Mouse (Mus musculus): ENCODE measurements around the gene Gm10775. TPM values are rescaled to one million over a fixed set of nuclear protein-coding genes. Genes with fewer than 3 reads are reported as not detected.

Gm10775 gene
- polyA plus RNA-seq (2012; rRNA removed): not detected in 2 replicates

GRCm38 (mm10) chr13:65259239-65259638, at the start of gene Gm10775:
Gene Gm10775 (plus strand): TSS chr13:65259539.
- H3K27ac ChIP-seq (ENCODE audit: insufficient read depth, low read depth, low read length): no peak within 1 kb of the TSS
- no peaks in the 10 kb centered on the region for H3K4me1 ChIP-seq (ENCODE audit: control insufficient read depth, insufficient read depth, insufficient read length, low read length)
- 0 out of 2 replicates have a peak, but pooled peaks cover 1% of the 10 kb centered on the region for H3K36me3 ChIP-seq (ENCODE audit: control insufficient read depth, insufficient read depth, low read length)
- H3K27me3 ChIP-seq (ENCODE audit: control insufficient read depth, insufficient read depth, low read length): no peaks in the 10 kb centered on the region
- TF ChIP-seq CTCF (IDR thresholded peaks at IDR 0.05; ENCODE audit: extremely low read depth, insufficient read length, insufficient replicate concordance, low read depth, low read length): no peak
- TF ChIP-seq POLR2A (IDR thresholded peaks at IDR 0.05; ENCODE audit: low read depth, low read length): no peak
- 0 out of 2 replicates have a peak within 1 kb of the TSS, but pooled peaks have one; percentile 3 for H3K4me3 ChIP-seq (ENCODE audit: low read depth, low read length)
- 48% methylated on average over 29 of the region's 29 CpGs for WGBS

- H3K4me3 ChIP-seq (ENCODE audit: low read depth, low read length): no peak overlapping the region
- no peak for TF ChIP-seq POLR2A (IDR thresholded peaks at IDR 0.05; ENCODE audit: low read depth, low read length)
- no peak for TF ChIP-seq CTCF (IDR thresholded peaks at IDR 0.05; ENCODE audit: extremely low read depth, insufficient read length, insufficient replicate concordance, low read depth, low read length)
- no peaks in the 10 kb centered on the region for H3K27me3 ChIP-seq (ENCODE audit: control insufficient read depth, insufficient read depth, low read length)
- WGBS: 52% methylated on average over 6 of the region's 6 CpGs
- H3K27ac ChIP-seq (ENCODE audit: insufficient read depth, low read depth, low read length): no peak overlapping the region
- no peaks in the 10 kb centered on the region for H3K36me3 ChIP-seq (ENCODE audit: control insufficient read depth, insufficient read depth, low read length)
- no peaks in the 10 kb centered on the region for H3K4me1 ChIP-seq (ENCODE audit: control insufficient read depth, insufficient read depth, insufficient read length, low read length)
Measured at GRCm38 (mm10) chr13:65225945-65226344, 33.4 kb upstream of the Gm10775 start.

GRCm38 (mm10) chr13:65226657-65227056, 32.7 kb upstream of the Gm10775 start:
- no peak overlapping the region for H3K4me3 ChIP-seq (ENCODE audit: low read depth, low read length)
- no peak for TF ChIP-seq CTCF (IDR thresholded peaks at IDR 0.05; ENCODE audit: extremely low read depth, insufficient read length, insufficient replicate concordance, low read depth, low read length)
- TF ChIP-seq POLR2A (IDR thresholded peaks at IDR 0.05; ENCODE audit: low read depth, low read length): no peak
- H3K4me1 ChIP-seq (ENCODE audit: control insufficient read depth, insufficient read depth, insufficient read length, low read length): no peaks in the 10 kb centered on the region
- H3K36me3 ChIP-seq (ENCODE audit: control insufficient read depth, insufficient read depth, low read length): no peaks in the 10 kb centered on the region
- no peaks in the 10 kb centered on the region for H3K27me3 ChIP-seq (ENCODE audit: control insufficient read depth, insufficient read depth, low read length)
- WGBS: 76% methylated on average over 2 of the region's 2 CpGs
- H3K27ac ChIP-seq (ENCODE audit: insufficient read depth, low read depth, low read length): no peak overlapping the region

GRCm38 (mm10) chr13:65237211-65237610, 22.1 kb upstream of the Gm10775 start:
- TF ChIP-seq POLR2A (IDR thresholded peaks at IDR 0.05; ENCODE audit: low read depth, low read length): no peak
- no peak for TF ChIP-seq CTCF (IDR thresholded peaks at IDR 0.05; ENCODE audit: extremely low read depth, insufficient read length, insufficient replicate concordance, low read depth, low read length)
- 72% methylated on average over 9 of the region's 9 CpGs for WGBS
- H3K36me3 ChIP-seq (ENCODE audit: control insufficient read depth, insufficient read depth, low read length): no peaks in the 10 kb centered on the region
- peaks cover 7% of the 10 kb centered on the region for H3K4me1 ChIP-seq (ENCODE audit: control insufficient read depth, insufficient read depth, insufficient read length, low read length)
- H3K27me3 ChIP-seq (ENCODE audit: control insufficient read depth, insufficient read depth, low read length): no peaks in the 10 kb centered on the region
- no peak overlapping the region for H3K27ac ChIP-seq (ENCODE audit: insufficient read depth, low read depth, low read length)
- no peak overlapping the region for H3K4me3 ChIP-seq (ENCODE audit: low read depth, low read length)

GRCm38 (mm10) chr13:65240509-65241098, 18.7 kb upstream of the Gm10775 start:
- Histone ChIP-seq H3K4me1 (ENCODE audit: control insufficient read depth, insufficient read depth, insufficient read length, low read length) (peaks cover 11% of the 10 kb centered on the region), H3K27ac (ENCODE audit: insufficient read depth, low read depth, low read length) (peak overlapping the region; percentile 88), H3K27me3 (ENCODE audit: control insufficient read depth, insufficient read depth, low read length) (no peaks in the 10 kb centered on the region), H3K4me3 (ENCODE audit: low read depth, low read length) (peak overlapping the region; percentile 94), H3K36me3 (ENCODE audit: control insufficient read depth, insufficient read depth, low read length) (no peaks in the 10 kb centered on the region)
- WGBS: under 1% methylated on average over 28 of the region's 28 CpGs
- no peak for TF ChIP-seq CTCF (IDR thresholded peaks at IDR 0.05; ENCODE audit: extremely low read depth, insufficient read length, insufficient replicate concordance, low read depth, low read length)
- no peak; the same call in 1 of the 2 replicates for TF ChIP-seq POLR2A (IDR thresholded peaks at IDR 0.05; ENCODE audit: low read depth, low read length)

- under 1% methylated on average over 45 of the region's 45 CpGs for WGBS
- TF ChIP-seq CTCF (IDR thresholded peaks at IDR 0.05; ENCODE audit: extremely low read depth, insufficient read length, insufficient replicate concordance, low read depth, low read length) (no peak), POLR2A (IDR thresholded peaks at IDR 0.05; ENCODE audit: low read depth, low read length) (peak; percentile 29)
- no peaks in the 10 kb centered on the region for H3K27me3 ChIP-seq (ENCODE audit: control insufficient read depth, insufficient read depth, low read length)
- H3K4me3 ChIP-seq (ENCODE audit: low read depth, low read length): peak overlapping the region; percentile 94
- H3K36me3 ChIP-seq (ENCODE audit: control insufficient read depth, insufficient read depth, low read length): no peaks in the 10 kb centered on the region
- peak overlapping the region; percentile 88 for H3K27ac ChIP-seq (ENCODE audit: insufficient read depth, low read depth, low read length)
- peaks cover 11% of the 10 kb centered on the region for H3K4me1 ChIP-seq (ENCODE audit: control insufficient read depth, insufficient read depth, insufficient read length, low read length)
Measured at GRCm38 (mm10) chr13:65241099-65241626, 18.2 kb upstream of the Gm10775 start.

GRCm38 (mm10) chr13:65241627-65242318, 17.6 kb upstream of the Gm10775 start:
- no peaks in the 10 kb centered on the region for H3K36me3 ChIP-seq (ENCODE audit: control insufficient read depth, insufficient read depth, low read length)
- H3K27me3 ChIP-seq (ENCODE audit: control insufficient read depth, insufficient read depth, low read length): no peaks in the 10 kb centered on the region
- H3K27ac ChIP-seq (ENCODE audit: insufficient read depth, low read depth, low read length): peak overlapping the region; percentile 88; the same call in 1 of the 2 replicates
- H3K4me1 ChIP-seq (ENCODE audit: control insufficient read depth, insufficient read depth, insufficient read length, low read length): peaks cover 11% of the 10 kb centered on the region
- 2% methylated on average over 51 of the region's 51 CpGs for WGBS
- H3K4me3 ChIP-seq (ENCODE audit: low read depth, low read length): peak overlapping the region; percentile 94
- TF ChIP-seq CTCF (IDR thresholded peaks at IDR 0.05; ENCODE audit: extremely low read depth, insufficient read length, insufficient replicate concordance, low read depth, low read length) (no peak), POLR2A (IDR thresholded peaks at IDR 0.05; ENCODE audit: low read depth, low read length) (0 out of 2 replicates have a peak, but pooled peaks have one; percentile 6)
